Mouse (Mus musculus): Measurements from ENCODE around the gene Rtp1. TPM values are rescaled to one million over a fixed set of nuclear protein-coding genes. Genes with fewer than 3 reads are reported as not detected.

The Rtp1 gene
- not detected for polyA plus RNA-seq (2014; fragmentation: Illumina TruSeq; extraction: RNeasy Lipid Tissue Mini Kit (QIAGEN cat#74804); ENCODE audit: low read depth, low replicate concordance)

GRCm38 (mm10) chr16:23428647-23429319, at the start of gene Rtp1:
Gene Rtp1, plus strand, starts transcription at chr16:23429133.

Other genes with a start within 250 kb of the Rtp1 start
- gene St6gal1, start 204.4 kb upstream of the Rtp1 start, polyA plus RNA-seq (2014; fragmentation: Illumina TruSeq; extraction: RNeasy Lipid Tissue Mini Kit (QIAGEN cat#74804); ENCODE audit: low read depth, low replicate concordance): 247 TPM
- gene Rtp4, start 91.2 kb downstream of the Rtp1 start, polyA plus RNA-seq (2014; fragmentation: Illumina TruSeq; extraction: RNeasy Lipid Tissue Mini Kit (QIAGEN cat#74804); ENCODE audit: low read depth, low replicate concordance): 11.8 TPM
- 1.8 TPM for gene Masp1, start 91.7 kb downstream of the Rtp1 start, polyA plus RNA-seq (2014; fragmentation: Illumina TruSeq; extraction: RNeasy Lipid Tissue Mini Kit (QIAGEN cat#74804); ENCODE audit: low read depth, low replicate concordance)